Mouse (Mus musculus): Measurements from ENCODE around the gene Spdef. TPM values are rescaled to one million over a fixed set of nuclear protein-coding genes. Genes with fewer than 3 reads are reported as not detected.
A peak's percentile ranks its signal among the peaks of the same experiment; 100 is the strongest.

Spdef gene
- total RNA-seq (2021), result under 1 TPM in 1 of 2 experiments, not detected in 1; 0.29 TPM

DNA sequence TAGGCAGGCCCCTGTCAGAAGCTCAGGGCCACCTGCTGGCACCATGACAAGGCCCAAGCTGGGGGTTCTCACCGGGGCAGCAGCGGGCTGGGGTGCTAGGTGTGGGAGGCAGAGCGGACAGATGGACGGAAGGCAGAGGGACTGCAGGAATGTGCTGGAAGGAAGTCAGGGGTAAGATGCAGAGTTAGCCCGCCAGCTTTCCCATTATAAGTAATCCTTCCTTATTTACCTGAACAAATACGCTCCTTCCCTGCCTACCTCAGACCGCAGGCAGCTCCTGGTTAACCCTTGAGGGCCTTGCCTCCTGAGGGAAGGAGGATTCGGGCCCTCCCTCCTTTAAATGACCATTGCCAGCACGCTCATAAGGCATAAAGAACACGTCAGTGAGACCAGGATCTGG is at the start of gene Spdef:
Spdef (minus strand) TSS at position 186 of the 400 bp plus-strand sequence.
- DNase-seq, result no peak
- intact Hi-C loops (cut with DNase I), result no loop called here

DNA sequence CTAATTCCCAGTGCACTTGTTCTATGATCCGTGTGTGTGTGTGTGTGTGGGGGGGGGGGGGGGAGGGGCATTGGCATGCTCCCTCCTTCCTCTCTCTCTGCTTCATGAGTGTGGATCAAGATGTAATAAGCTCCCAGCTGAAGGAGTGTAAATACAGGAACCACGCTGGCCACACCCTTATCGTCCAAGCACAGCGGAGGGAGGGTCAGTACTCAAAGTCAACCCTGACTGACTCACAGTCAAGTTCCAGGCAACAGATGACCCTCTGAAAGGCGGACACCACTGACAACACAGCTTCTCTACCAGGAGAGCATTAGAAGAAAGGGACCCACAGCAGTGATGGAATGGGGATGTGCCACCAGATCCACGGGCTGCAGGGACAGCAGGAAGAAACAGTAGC is 49.1 kb upstream of the Spdef start:
- no peak for DNase-seq
- intact Hi-C loops (cut with DNase I), result no loop called here

GRCm38 (mm10) chr17:27774198-27774597 is 45.4 kb upstream of the Spdef start:
- DNase-seq, result no peak
- intact Hi-C loops (cut with DNase I), result no loop called here

DNA sequence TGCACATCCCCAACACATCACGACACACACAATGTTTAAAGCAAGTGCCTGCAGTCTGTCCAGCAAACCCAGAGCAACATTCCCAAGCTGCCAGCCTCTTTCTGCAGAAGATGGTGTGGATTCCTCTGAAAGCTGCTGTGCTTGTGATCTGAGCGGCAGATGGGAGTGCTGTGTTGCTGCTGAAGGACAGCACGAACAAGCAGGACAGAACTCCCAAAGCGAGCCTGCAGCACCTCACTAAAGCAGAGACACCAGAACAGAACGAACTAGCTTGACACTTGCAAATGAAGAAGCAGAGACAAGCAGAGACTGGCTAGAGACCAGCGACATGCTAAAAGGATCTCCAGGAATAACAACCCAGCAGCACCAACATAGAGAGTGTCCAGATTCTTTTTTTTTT is 42.9 kb upstream of the Spdef start:
- no peak for DNase-seq
- intact Hi-C loops (cut with DNase I), result no loop called here

DNA sequence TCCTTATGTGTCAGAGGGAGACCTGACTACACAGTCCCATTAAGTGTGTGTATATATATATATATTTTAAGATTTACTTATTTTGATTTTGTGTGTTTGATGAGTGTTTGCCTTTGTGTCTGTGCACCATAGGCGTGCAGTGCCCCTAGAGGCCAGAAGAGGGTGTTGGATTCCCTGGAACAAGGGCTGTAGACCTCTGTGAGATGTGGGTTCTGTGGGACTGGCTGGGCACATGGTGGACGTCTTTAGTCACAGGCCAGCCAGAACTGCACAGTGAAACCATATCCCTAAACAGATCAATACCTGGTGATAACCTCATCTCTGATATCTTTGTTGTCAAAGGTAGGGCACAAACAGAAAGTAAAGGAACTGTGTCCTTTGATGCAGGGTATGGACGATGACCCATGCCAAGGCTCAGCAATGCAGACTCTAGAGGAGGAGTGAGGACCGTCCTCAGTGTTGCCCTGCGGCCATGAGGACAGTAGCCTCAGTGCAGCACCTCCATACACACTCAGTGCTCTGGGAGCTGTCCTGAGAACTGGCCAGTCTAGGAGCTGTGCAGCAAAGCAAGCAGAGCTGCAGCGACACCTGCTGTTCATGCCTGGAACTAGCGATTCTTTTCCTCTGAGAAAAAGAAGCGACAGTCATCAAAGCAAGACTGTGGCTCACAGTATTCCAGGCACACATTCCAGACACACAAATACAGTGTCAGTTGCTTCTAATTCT is 40.2 kb upstream of the Spdef start:
- peak; percentile 63 to 78 for DNase-seq
- intact Hi-C loops (cut with DNase I), result loop anchor here (2.0 to 10.0 kb wide), 2 partner anchors 204 to 234 kb away; partner anchors contain the start of gene AI413582

DNA sequence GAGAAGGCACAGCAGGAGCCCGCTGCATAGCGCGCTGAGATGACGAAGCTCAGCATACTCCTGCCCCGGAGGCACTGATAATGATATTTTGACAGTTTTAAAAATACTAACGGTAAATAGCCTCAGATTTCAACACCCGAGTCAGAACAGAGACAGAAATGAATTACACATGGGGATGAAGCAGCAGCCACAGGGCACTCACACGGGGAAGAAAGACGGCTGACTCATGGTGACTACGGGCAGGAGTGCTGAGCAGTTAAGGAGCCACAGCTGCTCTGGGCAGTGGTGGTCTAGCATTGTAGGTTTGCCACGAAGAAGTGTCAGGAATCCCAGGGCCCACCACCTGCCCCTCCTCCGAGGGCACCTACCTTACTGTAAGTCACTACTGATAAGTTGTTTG is 38.8 kb upstream of the Spdef start:
- DNase-seq, result no peak
- intact Hi-C loops (cut with DNase I), result loop anchor here (10.0 kb wide), 1 partner anchor 203 kb away; the partner anchor contains the start of gene AI413582

GRCm38 (mm10) chr17:27767120-27767519 is 38.4 kb upstream of the Spdef start:
- no peak for DNase-seq
- intact Hi-C loops (cut with DNase I), result loop anchor here (10.0 kb wide), 1 partner anchor 202 kb away; the partner anchor contains the start of gene AI413582

- intact Hi-C loops (cut with DNase I), result loop anchor here (10.0 kb wide), 1 partner anchor 200 kb away; the partner anchor contains the start of gene AI413582
- DNase-seq, result no peak
Measured at GRCm38 (mm10) chr17:27765066-27765465, 36.3 kb upstream of the Spdef start.

GRCm38 (mm10) chr17:27764453-27764852 is 35.7 kb upstream of the Spdef start:
- intact Hi-C loops (cut with DNase I), result loop anchor here (10.0 kb wide), 1 partner anchor 200 kb away; the partner anchor contains the start of gene AI413582
- no peak for DNase-seq

DNA sequence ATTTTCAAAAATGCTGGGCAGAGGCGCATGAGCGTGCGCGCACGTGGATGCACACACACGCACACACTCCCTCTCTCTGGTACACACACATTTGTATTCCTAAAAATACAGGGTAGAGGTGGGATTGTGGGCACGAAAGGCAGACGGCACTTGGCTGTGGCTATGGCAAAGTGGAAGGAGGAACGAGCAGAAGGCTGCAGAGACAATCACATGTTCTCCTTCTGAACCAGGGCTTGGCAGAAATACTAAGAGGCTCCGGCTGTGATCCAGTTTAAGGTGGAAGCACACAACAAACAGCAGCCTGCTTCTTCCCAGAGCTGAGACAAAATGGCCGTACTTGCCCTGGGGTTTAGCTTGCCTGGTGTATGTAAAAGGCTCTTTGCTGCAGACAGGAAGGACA is 34.1 kb upstream of the Spdef start:
- no peak for DNase-seq
- intact Hi-C loops (cut with DNase I), result loop anchor here (10.0 kb wide), 1 partner anchor 198 kb away; the partner anchor contains the start of gene AI413582

GRCm38 (mm10) chr17:27761639-27762336 is 33.0 kb upstream of the Spdef start:
- peak; percentile 89 to 92 for DNase-seq
- intact Hi-C loops (cut with DNase I), result loop anchor here (2.0 to 10.0 kb wide), 2 partner anchors 111 to 197 kb away; partner anchors contain the start of gene AI413582

GRCm38 (mm10) chr17:27760169-27760568 is 31.4 kb upstream of the Spdef start:
- intact Hi-C loops (cut with DNase I), result loop anchor here (2.0 to 10.0 kb wide), 2 partner anchors 109 to 195 kb away; partner anchors contain the start of gene AI413582
- DNase-seq, result no peak

- intact Hi-C loops (cut with DNase I), result no loop called here
- no peak for DNase-seq
Measured at GRCm38 (mm10) chr17:27751314-27752202, 22.8 kb upstream of the Spdef start.

DNA sequence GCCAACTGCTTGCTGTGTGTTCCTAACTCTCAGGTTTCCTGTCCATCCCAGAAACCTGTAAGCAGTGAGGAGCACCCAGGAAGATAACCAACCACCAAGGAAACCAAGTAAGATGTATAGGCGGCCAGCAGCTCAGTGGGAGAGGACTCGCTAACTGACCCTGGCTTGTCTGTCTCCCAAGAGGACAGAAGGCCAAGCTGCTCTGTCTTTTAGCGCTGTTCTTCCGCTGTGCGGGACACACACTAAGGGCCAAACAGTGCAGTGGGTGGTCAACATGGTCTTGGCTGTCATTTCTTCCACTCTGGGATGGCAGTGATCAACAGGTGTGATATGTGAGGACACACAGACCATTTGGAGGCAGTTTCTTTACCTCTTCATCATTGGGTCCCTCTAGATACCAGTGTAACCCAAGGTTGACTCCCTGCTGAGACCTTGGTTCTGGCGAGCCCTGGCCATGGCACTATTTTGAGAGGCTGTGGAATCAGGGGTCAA is 21.7 kb upstream of the Spdef start:
- DNase-seq, result no peak
- intact Hi-C loops (cut with DNase I), result no loop called here

- intact Hi-C loops (cut with DNase I), result no loop called here
- no peak for DNase-seq
Measured at GRCm38 (mm10) chr17:27748123-27748522, 19.4 kb upstream of the Spdef start.

DNA sequence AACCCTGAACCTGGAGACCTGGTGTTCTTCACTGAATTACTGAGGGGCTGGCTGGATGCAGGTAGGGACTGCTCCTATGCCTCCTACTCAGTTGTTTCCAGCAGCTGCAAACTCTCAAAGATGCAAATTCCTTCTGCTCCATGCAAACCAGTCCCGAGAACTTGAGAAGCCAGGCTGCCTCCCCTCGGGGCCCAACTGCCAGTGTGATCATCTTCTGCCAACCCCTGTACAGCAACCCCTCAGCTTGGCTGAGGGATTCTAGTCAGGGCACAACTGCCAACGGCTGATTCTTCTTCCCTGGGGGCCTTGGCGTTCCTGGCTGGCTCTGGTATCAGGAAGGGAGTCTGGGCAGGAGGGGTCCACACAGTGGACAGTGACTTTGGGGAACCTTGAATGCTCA is 17.7 kb upstream of the Spdef start:
- intact Hi-C loops (cut with DNase I), result no loop called here
- DNase-seq, result no peak

- no peak for DNase-seq
- intact Hi-C loops (cut with DNase I), result no loop called here
Measured at GRCm38 (mm10) chr17:27740961-27741360, 12.2 kb upstream of the Spdef start.

GRCm38 (mm10) chr17:27734344-27735073 is 5.8 kb upstream of the Spdef start:
- no peak for DNase-seq
- intact Hi-C loops (cut with DNase I), result no loop called here

DNA sequence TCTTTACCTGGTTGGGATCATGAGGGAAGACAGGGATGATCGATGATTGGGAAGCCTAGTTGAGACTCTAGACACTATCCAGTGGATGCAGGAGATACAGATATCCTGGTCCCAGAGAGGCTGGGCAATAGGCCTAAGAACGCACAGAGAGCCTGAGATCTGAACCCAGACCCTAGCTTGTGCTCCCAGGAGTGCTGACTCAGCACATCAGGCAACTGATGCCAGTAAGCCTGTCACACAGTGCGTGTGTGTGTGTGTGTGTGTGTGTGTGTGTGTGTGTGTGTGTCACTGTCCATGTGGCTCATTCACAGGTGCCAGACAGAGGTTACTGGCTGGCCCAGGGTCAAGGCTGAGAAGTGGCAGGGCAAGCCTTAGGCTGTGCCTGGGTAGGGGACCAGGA is 3.9 kb upstream of the Spdef start:
- DNase-seq, result no peak
- intact Hi-C loops (cut with DNase I), result no loop called here

GRCm38 (mm10) chr17:27732152-27732551 is 3.4 kb upstream of the Spdef start:
- intact Hi-C loops (cut with DNase I), result no loop called here
- no peak for DNase-seq

Measured in heart, postnatal 10 days (tissue).